Mouse (Mus musculus): ENCODE measurements around the gene Zfp507.

DNA sequence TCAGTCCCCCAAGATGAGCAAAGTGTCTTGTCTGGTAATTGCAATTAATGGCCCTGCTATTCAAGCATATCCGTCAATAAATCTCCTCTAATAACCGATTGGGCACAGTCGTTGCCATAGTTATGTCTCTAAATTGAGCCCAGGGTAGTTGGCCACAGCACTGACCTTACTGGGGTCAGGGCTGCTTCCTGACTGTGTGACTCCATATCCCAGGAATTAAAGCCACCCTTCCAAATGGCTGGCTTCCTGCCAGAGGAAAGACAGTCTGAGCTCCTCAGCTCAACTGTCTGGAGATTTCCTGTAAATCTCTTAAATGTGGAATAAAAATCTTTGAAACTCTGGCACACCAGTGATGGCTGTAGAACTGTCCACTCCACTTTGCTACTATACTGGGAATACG is 16.7 kb upstream of the Zfp507 start:
- TF ChIP-seq CTCF (IDR thresholded peaks at IDR 0.05; ENCODE audit: low read depth): no peak
- TF ChIP-seq EP300 (IDR thresholded peaks at IDR 0.05; ENCODE audit: low read depth): no peak

Data from liver, embryonic 14.5 days (tissue).